Mouse (Mus musculus): ENCODE measurements around the gene Plppr2. TPM values are rescaled to one million over a fixed set of nuclear protein-coding genes. Genes with fewer than 3 reads are reported as not detected.
A peak's percentile ranks its signal among the peaks of the same experiment; 100 is the strongest.

Gene Plppr2
- 1 to 10 TPM; 2.5 to 2.6 TPM for total RNA-seq (2021)
- polyA plus RNA-seq (2012; rRNA removed): 5.3 and 7.5 TPM in 2 replicates
- long read RNA-seq, partial matches to known transcripts: 0 of 1 reads
- long read RNA-seq, other reads (novel, unspliced or antisense): 0 of 1 reads

GRCm38 (mm10) chr9:21936692-21937570 is at the start of gene Plppr2:
Plppr2 (plus strand) TSS chr9:21937033.
- peak within 1 kb of the TSS; percentile 51 for H3K4me3 ChIP-seq
- intact Hi-C loops (cut with DNase I): no loop called here
- no peaks in the 10 kb centered on the region for H3K27me3 ChIP-seq (ENCODE audit: control insufficient read depth, insufficient read depth, low read length)
- H3K79me2 ChIP-seq (replicated peaks; ENCODE audit: control insufficient read depth, insufficient read depth, low read length): no peaks in the 10 kb centered on the region
- DNase-seq: peak; percentile 93 to 94
- H3K27ac ChIP-seq: no peak within 1 kb of the TSS; the same call in 1 of the 2 replicates
- no peaks in the 10 kb centered on the region for H3K4me1 ChIP-seq (ENCODE audit: control insufficient read depth, insufficient read depth, low read length)
- TF ChIP-seq CTCF (IDR thresholded peaks at IDR 0.05) (0 out of 2 replicates have a peak, but pooled peaks have one; percentile 5), POLR2A (IDR thresholded peaks at IDR 0.05; ENCODE audit: insufficient read depth, low read depth, low read length) (no peak)
- peak within 1 kb of the TSS; percentile 70 for H3K9ac ChIP-seq (ENCODE audit: low read depth, low read length)
- WGBS: 3% methylated on average over 43 of the region's 43 CpGs
- no peaks in the 10 kb centered on the region for H3K36me3 ChIP-seq (ENCODE audit: control insufficient read depth, insufficient read depth, low read length)

- H3K36me3 ChIP-seq (ENCODE audit: control insufficient read depth, insufficient read depth, low read length): no peaks in the 10 kb centered on the region
- DNase-seq: no peak
- H3K4me3 ChIP-seq: no peak overlapping the region
- no peak overlapping the region for H3K27ac ChIP-seq
- H3K27me3 ChIP-seq (ENCODE audit: control insufficient read depth, insufficient read depth, low read length): no peaks in the 10 kb centered on the region
- H3K4me1 ChIP-seq (ENCODE audit: control insufficient read depth, insufficient read depth, low read length): no peaks in the 10 kb centered on the region
- TF ChIP-seq POLR2A (IDR thresholded peaks at IDR 0.05; ENCODE audit: insufficient read depth, low read depth, low read length) (no peak), EP300 (IDR thresholded peaks at IDR 0.05; ENCODE audit: insufficient read depth, low read depth, low read length) (no peak), CTCF (IDR thresholded peaks at IDR 0.05) (peak; percentile 53)
- no peaks in the 10 kb centered on the region for H3K79me2 ChIP-seq (replicated peaks; ENCODE audit: control insufficient read depth, insufficient read depth, low read length)
- intact Hi-C loops (cut with DNase I): no loop called here
- no peak overlapping the region for H3K9ac ChIP-seq (ENCODE audit: low read depth, low read length)
- WGBS: 64% methylated on average over 3 of the region's 3 CpGs
Measured at GRCm38 (mm10) chr9:21889229-21889628, 47.6 kb upstream of the Plppr2 start.

- intact Hi-C loops (cut with DNase I): no loop called here
- peak overlapping the region; percentile 51 for H3K4me3 ChIP-seq
- TF ChIP-seq POLR2A (IDR thresholded peaks at IDR 0.05; ENCODE audit: insufficient read depth, low read depth, low read length) (peak; percentile 57; the same call in 1 of the 2 replicates), CTCF (IDR thresholded peaks at IDR 0.05) (peak; percentile 69), EP300 (IDR thresholded peaks at IDR 0.05; ENCODE audit: insufficient read depth, low read depth, low read length) (no peak)
- 11% methylated on average over 10 of the region's 10 CpGs for WGBS
- DNase-seq: peak; percentile 62 to 68
- H3K36me3 ChIP-seq (ENCODE audit: control insufficient read depth, insufficient read depth, low read length): no peaks in the 10 kb centered on the region
- H3K27me3 ChIP-seq (ENCODE audit: control insufficient read depth, insufficient read depth, low read length): no peaks in the 10 kb centered on the region
- H3K79me2 ChIP-seq (replicated peaks; ENCODE audit: control insufficient read depth, insufficient read depth, low read length): no peaks in the 10 kb centered on the region
- H3K4me1 ChIP-seq (ENCODE audit: control insufficient read depth, insufficient read depth, low read length): peaks cover 1% of the 10 kb centered on the region
- no peak overlapping the region for H3K9ac ChIP-seq (ENCODE audit: low read depth, low read length)
- no peak overlapping the region for H3K27ac ChIP-seq
Measured at GRCm38 (mm10) chr9:21901223-21901820, 35.5 kb upstream of the Plppr2 start.

GRCm38 (mm10) chr9:21904031-21904430 is 32.8 kb upstream of the Plppr2 start:
- Histone ChIP-seq H3K4me1 (ENCODE audit: control insufficient read depth, insufficient read depth, low read length) (peaks cover 1% of the 10 kb centered on the region), H3K4me3 (no peak overlapping the region), H3K9ac (ENCODE audit: low read depth, low read length) (no peak overlapping the region), H3K27me3 (ENCODE audit: control insufficient read depth, insufficient read depth, low read length) (no peaks in the 10 kb centered on the region), H3K27ac (no peak overlapping the region), H3K79me2 (replicated peaks; ENCODE audit: control insufficient read depth, insufficient read depth, low read length) (no peaks in the 10 kb centered on the region), H3K36me3 (ENCODE audit: control insufficient read depth, insufficient read depth, low read length) (no peaks in the 10 kb centered on the region)
- 70% methylated on average over 4 of the region's 4 CpGs for WGBS
- TF ChIP-seq EP300 (IDR thresholded peaks at IDR 0.05; ENCODE audit: insufficient read depth, low read depth, low read length) (no peak), CTCF (IDR thresholded peaks at IDR 0.05) (no peak), POLR2A (IDR thresholded peaks at IDR 0.05; ENCODE audit: insufficient read depth, low read depth, low read length) (no peak)
- intact Hi-C loops (cut with DNase I): no loop called here
- DNase-seq: no peak

- H3K9ac ChIP-seq (ENCODE audit: low read depth, low read length): no peak overlapping the region
Measured at GRCm38 (mm10) chr9:21908216-21908615, 28.6 kb upstream of the Plppr2 start.

More at GRCm38 (mm10) chr9:21908216-21908615, 28.6 kb upstream of the Plppr2 start:
- 58% methylated on average over 11 of the region's 11 CpGs for whole genome bisulfite sequencing
- no peak for DNase-seq
- no peak for TF ChIP-seq CTCF (IDR thresholded peaks at IDR 0.05)
- no peak for TF ChIP-seq EP300 (IDR thresholded peaks at IDR 0.05; ENCODE audit: insufficient read depth, low read depth, low read length)
- TF ChIP-seq POLR2A (IDR thresholded peaks at IDR 0.05; ENCODE audit: insufficient read depth, low read depth, low read length): no peak
- Histone ChIP-seq H3K36me3 (ENCODE audit: control insufficient read depth, insufficient read depth, low read length) (no peaks in the 10 kb centered on the region), H3K4me3 (no peak overlapping the region), H3K4me1 (ENCODE audit: control insufficient read depth, insufficient read depth, low read length) (no peaks in the 10 kb centered on the region), H3K27me3 (ENCODE audit: control insufficient read depth, insufficient read depth, low read length) (no peaks in the 10 kb centered on the region), H3K79me2 (replicated peaks; ENCODE audit: control insufficient read depth, insufficient read depth, low read length) (no peaks in the 10 kb centered on the region), H3K27ac (no peak overlapping the region)
- intact Hi-C loops (cut with DNase I): no loop called here
